Mouse (Mus musculus) right cerebral cortex, adult 18-20 months (tissue): ENCODE data around the gene Tecpr2.

Experiments used
- DNase-seq: peaks from one replicate; pipeline ENCODE4 v3.0.0; 2022; ENCODE audit warnings: mixed read lengths

The Tecpr2 gene

DNA sequence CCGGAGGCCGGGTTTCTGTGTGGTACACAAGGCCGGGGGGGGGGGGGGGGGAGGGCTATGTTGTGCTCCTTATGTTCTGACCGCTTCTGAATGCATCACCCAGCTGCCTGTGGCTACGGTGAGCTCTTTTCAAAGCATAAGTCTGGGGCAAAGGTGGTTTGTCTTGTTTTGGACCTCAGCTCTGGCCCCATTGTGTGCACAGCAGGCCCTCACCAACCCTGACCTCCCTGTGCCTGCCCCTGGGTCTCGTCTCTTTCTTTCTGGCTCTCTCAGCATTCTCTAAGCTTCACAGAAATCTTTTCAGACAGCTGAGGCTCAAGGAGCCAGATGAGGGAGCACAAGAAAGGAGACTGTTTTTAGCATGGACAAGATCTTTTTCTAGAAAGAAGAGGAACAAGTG, 23.5 kb upstream of the Tecpr2 start:
- DNase-seq = no peak

DNA sequence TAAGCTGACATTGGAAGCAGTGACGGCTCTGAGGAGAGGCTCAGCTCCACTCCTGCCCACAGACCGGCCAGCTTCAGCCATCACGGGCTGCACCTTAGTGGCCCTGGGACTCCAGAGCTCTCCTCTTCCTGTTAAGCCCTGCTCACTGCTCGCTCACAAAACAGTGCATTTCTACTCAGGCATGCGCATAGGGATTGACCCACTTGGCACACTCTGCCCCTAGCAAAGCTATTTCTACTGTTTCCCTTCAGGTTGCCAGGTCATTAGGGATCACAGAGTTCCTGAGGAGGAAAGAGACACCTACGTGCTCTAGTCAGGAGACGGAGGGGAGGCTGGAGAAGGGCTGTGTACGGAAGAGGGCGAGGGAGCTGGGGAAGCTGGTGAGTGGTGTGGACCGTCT, 23.1 kb upstream of the Tecpr2 start:
- peak; percentile 48 for DNase-seq

DNA sequence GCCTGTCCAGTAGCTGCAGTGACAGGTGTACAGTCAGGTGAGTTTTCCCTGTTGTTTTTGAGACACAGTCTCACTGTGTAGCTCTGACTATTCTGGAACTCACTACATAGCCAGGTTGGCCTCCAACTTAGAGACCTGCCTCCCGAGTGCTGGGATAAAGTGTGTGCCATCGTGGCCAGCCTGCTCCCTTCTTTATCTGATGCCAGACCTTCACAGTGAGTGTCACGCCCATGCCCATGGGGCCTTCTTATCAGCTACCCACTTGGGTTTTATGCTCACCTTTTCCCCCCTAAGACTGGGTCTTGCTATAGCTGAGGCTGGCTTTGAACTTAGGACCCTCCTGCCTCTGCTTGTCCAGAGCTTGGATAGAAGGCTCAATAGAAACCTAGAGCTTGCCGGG, 19.0 kb upstream of the Tecpr2 start:
- no peak for DNase-seq

DNA sequence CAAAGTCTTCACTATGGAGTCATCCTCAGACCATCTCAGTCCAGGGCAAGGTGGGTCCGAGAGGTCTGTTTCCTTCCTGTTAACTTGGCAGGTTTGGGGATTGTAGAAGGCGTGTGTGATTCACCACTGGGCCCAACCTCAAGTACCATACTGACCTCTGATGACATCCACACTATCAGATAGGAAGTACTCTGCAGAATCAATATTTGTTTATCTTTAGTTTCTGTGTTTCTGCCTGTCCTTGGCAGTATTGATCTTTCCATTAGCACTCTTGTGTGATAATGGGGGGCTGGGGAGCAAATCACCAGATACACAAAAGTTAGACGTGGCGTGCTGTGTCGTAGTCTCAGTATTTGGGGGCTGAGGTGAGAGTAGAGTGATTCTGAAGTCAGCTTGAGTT, 17.8 kb upstream of the Tecpr2 start:
- DNase-seq = no peak

DNA sequence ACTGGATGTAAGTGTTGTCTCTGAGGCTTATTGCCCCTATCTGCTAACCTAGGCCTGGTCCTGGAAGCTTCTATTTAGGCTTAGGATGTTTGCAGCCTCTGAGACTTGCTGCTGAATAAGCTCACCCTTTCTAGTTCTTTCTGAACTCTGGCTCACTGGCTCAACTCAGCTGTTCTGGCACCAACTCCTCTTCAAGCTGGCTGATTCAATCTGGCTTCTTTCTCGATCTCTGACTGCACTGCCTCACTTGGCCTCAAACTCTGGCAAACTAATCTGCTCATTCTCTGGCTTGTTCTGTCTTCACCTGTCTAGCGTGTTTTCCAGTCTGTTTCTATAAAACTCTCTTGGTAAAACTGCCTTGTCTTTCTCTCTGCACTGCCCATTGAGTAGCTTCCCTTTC, 13.7 kb upstream of the Tecpr2 start:
- DNase-seq = no peak

DNA sequence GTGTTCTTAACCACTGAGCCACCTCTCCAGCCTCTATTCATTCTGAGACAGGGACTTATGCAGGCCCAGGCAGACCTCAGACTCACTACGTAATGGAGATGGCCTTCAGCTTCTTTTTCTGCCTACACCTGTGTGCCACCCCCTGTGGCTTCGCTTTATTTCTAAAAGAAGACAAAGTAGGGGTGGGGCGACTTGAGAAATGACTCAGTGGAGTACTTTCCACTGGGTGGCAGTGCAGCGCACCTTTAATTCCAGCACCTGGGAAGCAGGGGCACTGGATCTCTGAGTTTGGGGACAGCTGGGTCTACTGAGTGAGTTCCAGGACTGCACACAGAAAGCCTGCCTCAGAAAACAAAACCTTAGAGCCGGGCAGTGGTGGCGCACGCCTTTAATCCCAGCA, 6.8 kb upstream of the Tecpr2 start:
- DNase-seq = no peak

DNA sequence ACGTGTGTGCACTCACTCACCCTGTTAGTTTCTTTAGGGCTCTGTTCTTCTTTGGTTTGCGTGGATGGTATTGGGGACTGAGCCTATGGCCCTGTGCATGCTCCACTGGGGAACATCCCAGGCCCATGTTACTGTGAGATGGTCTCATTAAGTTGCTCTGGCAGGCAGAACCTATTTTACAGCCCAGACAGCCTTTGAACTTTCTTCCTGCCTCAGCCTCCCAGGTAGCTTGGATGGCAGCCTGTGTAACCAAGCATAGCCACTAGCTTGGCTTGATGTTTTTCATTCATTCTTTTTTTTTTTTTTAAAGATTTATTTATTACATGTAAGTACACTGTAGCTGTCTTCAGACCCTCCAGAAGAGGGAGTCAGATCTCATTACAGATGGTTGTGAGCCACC, 3.8 kb upstream of the Tecpr2 start:
- no peak for DNase-seq

DNA sequence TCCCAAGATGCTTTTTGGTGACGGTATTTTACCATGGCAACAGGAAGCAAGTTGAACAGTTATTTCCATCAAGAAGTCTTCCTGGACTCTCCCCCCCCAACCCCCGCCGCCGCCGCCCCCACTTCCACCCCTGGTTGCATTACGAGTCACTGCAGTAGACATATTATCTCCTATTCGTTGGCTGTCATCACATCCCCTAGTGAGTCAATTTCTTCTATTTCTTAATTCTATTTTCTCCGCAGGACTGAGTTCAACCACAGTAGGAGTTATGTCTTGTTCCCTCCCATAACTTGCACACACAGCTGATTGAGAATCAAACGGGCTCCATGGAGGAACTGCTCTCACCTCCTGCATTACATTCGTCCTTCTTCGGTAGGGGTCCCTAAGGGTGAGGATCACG, 958 bp upstream of the Tecpr2 start:
- DNase-seq = no peak

DNA sequence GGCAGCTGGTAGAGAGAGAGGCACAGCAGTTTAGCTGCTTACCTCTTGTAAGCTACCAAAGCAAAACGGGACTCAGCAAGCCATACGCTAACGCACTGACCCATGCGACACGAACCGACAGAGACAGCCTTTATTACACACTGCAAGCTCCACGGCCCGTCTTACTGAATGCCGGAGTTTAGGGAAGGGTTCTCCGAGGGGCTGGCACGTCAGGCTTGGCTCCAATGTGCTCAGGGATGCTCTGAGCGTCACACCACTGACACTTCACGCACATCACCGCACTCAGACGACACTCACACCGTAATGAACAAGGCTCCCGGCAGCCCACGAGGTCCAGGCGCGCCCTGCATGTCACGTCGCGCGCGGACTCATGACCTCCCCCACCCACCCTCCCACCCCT, 458 bp upstream of the Tecpr2 start:
- peak; percentile 45 for DNase-seq

DNA sequence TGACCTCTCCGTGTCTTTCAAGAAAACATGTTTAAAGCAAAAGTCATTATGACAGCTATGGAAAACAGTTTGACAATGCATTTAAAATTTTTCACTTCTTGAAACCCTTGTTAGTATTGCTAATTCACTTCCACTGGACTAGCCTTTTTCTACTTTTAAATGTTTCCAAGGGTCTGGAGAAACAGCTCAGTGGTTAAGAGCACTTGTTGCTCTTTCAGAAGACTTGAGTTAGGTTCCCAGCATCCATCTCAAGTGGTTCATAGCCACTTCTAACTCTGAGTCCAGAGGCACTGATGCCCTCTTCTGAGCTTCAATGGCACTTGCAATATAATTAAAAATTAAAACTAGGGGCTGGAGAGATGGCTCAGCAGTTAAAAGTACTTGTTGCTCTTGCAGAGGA, 2.8 kb downstream of the Tecpr2 start:
- DNase-seq = no peak

DNA sequence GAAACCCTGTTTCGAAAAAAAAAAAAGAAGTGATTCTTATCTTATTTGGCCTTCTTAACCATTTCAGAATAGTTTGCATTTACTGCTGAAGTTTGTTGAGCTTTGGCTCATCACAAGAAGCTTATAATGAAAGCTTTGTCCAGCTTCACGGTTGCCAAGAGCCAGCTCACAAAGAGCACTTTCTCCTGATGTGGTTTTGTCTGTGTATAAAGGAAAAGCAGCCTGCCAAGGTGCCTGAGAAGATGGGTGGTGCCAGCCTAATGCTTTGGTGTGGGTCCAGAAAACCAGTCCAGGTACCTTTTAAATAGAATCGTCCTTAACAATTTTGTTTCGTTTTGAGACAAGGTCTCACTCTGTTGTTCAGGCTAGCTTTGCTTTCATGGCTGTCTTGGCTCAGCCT, 13.0 kb downstream of the Tecpr2 start:
- no peak for DNase-seq

DNA sequence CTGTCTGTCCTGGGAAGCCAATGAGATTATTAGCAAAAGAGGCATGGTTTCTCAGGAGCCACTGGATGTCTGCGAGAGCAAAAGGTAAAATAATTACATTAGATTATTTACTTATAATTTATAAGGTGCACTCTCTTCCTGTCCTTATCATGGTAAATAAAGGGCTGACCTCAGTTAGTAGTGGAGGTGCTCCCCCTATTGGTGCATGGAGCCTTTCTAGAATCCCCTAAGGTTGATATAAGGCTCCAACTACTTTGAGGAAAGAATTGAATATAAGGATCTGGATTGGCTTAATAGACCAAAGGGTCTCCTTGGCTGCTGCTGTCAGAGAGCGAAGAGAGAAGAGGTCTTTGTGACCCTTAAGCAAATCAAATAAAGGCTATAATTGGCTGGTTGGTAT, 14.5 kb downstream of the Tecpr2 start:
- no peak for DNase-seq

DNA sequence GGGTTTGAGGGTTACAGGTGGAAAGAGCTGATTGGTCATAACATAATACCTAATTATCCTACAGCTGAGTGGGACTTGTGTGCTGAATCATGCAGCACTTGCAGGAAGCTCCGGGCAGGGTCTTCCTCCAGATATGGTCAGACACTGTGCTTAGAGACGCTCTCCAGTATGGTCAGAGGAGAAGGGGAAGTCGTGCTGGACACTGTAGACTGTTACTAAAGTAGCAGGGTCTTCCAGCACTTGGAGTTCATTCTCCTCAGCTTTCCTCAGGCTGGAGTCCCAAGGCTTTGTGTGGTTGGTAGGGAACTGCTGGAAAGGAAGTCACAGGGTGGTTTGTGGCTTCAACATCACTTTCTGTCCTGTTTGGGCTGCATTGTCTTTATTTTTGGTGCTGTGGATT, 18.8 kb downstream of the Tecpr2 start:
- no peak for DNase-seq

DNA sequence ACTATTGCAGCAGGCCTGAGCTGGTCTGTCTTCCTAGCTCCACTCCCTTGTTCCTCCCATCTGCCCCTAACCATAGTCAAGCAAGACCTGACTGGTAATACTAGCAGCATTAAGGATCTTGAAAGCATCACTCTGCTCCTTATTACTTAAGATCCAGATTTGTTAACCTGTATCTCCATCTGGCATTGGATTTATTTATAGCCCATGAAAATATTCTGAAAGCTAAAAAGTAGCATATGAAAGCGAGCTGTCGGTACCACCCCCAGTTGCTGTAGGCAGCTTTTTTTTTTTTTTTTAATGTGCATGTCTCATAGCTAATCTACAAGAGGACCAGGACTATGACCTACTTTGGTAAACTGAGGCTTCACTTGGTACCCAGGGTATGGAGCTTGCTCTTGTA, 20.9 kb downstream of the Tecpr2 start:
- DNase-seq = no peak

DNA sequence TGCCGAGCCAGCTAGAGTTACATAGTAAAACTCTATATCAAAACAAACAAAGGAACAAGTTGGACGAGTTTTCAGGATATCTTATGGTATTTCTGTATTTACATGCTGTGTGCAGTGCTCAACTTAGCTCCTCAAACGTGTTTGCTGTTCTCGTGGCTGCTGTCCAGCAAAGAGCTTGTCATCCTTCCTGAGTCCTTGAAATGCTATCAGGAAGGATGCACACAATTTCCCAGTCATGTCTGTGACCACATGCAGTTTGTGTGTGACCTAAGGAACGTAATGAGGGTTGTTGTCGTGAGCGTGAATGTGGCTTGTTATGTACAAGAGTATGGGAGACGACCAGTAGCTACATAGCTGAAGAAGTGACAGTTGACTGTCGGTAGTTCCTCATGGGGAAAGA, 26.7 kb downstream of the Tecpr2 start:
- no peak for DNase-seq

DNA sequence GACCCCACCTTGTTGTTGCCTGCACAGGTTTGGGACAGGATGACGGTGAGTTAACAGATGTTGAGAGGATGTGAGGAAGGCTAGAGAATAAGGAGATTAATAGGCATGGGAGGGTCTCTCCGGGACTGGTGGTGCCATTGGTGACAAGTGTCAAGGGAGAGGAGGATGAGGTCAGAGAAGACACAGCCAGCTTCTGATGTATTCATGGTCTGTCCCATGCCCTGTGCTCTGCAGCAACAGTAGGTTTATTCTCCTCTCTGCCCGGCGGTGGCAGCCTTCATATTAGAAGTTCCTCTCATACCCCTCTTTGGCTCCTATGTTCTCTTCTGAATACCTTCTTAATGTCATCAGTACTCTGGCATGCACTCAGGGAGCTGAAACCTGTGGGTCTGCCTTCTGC, 31.2 kb downstream of the Tecpr2 start:
- no peak for DNase-seq

DNA sequence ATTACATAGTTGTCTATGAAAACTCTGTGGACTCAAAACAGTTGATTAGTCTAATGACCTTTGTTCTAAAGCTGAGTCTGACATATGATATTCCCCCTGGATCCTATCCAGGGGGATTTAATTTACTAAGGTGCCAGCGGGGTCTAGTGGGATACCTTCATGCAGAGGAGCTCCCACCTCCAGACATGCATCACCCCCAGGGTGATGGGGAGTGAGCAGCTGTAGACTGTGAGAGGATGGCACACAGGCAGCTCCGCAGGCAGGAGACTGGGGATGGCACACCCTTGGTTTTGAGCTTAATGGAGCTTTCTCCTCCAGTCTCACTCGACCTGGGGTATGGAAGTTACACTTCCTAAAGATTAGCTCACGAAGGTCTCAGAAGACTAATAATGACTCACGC, 32.5 kb downstream of the Tecpr2 start:
- no peak for DNase-seq

DNA sequence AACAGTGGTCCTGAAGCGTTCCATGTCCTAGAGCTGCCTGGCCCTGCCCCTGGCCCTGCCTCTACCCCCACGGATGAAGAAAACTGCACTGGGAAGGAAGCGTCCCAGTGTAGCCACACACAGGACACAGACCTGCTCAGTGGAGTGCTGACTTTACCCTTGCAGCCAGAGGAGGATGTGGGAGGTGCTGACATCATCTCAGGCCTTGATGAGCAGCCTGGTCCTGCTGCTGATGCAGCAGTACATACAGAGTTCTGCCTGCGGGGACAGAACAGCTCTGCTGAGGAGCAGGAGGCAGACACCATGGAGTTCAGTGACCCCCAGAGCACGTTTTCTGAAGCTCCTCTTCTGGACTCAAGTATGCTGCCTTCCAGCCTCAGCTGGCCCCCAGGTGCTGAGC, 43.8 kb downstream of the Tecpr2 start:
- peak; percentile 67 for DNase-seq

DNA sequence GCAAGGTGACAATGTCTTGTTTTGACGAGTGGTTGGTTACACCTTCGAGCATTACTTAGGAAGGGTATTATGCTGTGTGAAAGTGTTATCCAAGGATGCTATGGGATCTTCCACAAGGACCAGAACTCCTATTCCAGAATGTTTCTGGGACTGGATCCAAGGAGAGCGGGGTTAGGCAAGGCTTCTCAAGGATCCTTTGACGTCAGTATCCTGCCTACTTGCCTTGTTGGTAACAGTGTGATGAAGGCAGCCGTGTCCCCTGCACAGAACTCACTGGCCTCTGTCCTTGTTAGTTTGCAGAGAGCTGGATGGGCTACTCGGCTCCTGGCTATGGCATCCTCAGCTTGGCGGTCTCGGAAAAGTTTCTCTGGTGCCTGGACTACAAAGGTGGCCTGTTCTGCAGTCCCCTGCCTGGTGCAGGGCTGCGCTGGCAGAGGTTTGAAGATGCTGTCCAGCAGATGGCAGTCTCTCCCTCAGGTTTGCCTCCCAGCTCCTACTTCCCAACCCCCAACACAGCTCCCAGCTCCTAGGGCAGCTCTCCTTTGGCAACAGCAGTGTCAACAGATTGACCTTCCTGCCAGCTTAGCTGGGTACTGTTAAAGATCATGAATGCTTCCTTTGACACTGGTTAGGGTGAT, 47.0 kb downstream of the Tecpr2 start:
- peak; percentile 90 for DNase-seq

DNA sequence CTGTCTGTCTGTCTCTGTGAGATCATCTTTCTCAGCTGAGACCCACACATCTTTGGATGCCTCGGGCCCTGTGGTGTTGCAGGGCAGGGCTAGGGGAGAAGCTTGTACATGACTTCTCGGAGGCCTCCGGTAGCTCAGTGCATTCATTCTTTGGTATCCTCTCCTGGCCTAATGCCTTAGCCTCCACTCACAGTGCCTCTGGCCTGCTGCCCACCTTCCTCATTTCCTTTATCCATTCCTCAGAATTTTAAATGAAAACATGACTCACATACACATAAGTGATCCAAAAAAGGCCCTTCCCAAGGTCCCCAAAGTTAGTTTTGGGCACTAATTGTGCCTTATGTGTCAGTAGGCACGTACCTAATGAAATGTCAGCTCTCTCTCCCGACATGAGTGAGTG, 48.4 kb downstream of the Tecpr2 start:
- DNase-seq = no peak

DNA sequence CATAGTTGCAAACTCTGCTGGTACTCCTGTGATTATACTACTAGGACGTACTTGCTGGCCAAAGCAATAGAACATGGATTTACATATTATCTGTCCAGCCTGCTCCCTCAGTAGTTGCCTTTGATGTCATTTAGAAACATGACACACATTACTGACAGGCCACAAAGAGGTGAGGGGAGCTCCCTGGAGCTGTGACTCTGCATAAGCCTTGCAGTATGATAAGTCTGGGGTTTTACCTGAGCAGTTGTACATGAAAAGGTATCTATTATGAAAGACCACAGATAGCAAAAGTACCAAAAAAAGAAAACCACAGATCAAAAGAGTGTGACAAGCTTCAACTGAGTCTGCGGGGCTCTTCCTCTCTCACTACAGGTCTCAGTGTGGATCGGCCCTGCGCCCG, 50.3 kb downstream of the Tecpr2 start:
- no peak for DNase-seq

DNA sequence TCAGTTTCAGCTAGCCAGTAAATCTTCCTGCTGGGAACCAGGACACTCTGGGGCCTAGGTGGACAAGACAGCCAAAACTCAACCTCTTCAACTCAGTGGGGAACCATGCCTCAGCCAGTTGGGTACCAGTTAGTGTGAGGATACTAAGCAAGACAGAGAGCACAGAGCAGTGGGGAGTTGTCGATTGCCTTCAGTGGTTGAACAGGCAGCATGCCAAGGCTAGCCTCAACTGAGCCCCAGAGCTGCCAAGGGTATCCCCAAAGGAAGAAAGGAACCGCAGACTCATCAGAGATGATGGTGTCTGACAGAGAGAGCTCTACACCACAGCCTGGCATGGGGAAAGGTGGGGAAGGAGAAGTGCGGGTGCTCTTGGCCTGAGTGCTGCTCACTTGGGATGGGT, 51.8 kb downstream of the Tecpr2 start:
- no peak for DNase-seq

DNA sequence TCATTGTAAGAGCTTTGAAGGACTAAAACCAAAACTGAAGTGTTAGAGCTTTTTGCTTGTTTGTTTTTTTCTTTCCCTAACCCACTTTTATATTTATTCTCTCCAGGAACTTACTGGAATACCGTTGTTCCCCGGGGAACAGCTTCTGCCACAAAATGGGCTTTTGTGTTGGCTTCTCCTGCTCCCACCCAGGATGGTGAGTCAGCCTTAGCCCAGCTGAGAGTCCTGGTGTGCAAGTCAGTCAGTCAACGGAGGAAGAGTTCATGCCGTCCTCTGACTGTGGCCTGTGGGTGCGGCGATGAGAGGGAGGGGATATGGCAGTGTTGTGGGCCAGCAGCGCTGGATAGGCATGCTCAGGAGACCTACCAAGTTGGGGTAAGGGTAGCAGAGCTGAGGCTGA, 57.2 kb downstream of the Tecpr2 start:
- DNase-seq = no peak

DNA sequence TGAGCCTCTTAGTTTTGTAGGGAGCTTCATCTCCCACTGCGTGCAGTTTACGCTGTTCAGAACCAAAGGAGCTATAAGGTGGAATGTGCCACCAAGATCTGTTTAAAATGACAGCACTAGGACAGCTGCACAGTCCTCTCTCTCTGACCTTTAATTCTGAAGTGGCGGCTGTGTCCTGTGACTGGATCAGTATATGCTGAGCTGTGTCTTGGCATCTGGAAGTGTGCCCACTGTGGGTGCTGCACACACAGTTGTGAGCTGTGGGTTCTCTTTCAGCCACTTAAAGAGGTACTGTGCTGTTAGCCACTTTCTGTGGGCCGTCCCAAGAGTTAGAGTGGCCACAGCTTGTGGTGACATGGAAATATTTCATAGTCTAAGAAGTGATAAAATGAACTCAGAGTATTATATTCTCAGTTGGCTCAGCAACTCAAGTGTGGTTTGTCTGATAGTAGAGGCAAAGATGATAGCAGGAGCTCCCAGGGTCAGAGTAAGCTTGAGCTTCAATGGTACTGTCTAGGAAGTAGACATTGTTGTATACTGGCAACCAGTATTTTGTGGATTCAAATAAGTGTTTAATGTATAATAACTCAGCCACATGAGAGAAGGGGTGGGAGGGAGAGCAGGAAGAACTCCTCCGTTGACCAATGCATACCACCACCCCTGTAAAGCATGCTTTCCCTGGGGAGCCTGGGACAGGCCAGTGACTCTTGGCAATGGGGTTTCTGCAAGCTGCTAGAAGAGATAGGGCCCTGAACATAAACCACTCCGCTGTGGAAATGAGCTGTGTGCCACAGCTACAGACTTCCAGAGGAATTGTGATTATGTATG, 59.2 kb downstream of the Tecpr2 start:
- no peak for DNase-seq

DNA sequence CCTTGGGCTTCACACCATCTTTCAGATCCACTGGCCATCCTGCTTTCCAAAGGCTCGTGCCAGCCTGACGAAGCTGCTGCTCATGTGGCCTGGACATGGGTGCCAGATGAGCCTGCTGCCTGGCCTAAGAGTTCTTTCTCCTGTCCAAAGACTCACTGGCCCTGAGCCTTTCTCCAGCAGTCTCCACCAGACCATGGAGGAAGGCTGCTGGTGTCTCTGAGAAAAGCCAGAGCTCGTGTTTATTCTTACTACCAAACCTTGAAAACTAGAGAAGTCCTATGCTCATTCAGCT, 59.8 kb downstream of the Tecpr2 start:
- DNase-seq = no peak
